Mouse (Mus musculus): ENCODE results near the gene Pttg1. TPM values are rescaled to one million over a fixed set of nuclear protein-coding genes. Genes with fewer than 3 reads are reported as not detected.

Gene Pttg1
- polyA plus RNA-seq (2012; rRNA removed) (50.9 and 66.8 TPM in 2 replicates), polyA plus RNA-seq (2014; fragmentation: Nextera tagmentation; extraction: Ambion mirVana) (80.9 and 86.5 TPM in 2 replicates)

DNA sequence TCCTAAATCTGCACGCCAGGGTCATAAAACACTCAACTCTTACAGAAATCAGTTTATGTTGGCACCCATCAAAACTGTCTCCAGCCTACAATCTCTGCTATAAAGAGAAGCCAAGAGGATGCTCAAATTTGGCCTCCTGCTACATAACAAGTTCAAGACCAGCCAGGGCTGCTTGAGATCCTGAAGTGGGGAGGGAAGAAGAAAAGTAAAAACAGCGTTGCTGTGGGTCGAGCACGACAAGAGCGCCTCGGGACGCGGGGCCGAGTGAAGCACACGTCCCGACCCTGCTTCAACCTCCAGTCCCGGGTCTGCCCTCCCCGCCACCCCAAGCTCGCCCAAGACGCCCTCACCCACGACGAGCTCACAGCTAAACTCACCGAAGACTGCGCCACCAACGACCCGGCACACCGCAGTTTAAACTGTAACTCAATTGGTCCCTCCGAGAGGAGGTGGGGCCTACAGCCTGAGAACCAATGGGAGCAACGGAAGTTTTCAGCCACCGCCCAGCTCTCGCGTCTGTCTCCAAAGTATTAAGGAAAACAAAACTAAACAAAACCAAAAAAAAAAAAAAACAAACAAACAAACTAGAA is at the start of gene Pttg1:
TSS of gene Pttg1 (minus strand) at position 428 of the 590 bp plus-strand sequence.
- 0 out of 2 replicates have a peak within 1 kb of the TSS, but pooled peaks have one; percentile 14 for H3K27ac ChIP-seq (replicated peaks; ENCODE audit: low read depth, low read length)
- peak within 1 kb of the TSS; percentile 60 for H3K4me3 ChIP-seq (replicated peaks; ENCODE audit: low read length)

DNA sequence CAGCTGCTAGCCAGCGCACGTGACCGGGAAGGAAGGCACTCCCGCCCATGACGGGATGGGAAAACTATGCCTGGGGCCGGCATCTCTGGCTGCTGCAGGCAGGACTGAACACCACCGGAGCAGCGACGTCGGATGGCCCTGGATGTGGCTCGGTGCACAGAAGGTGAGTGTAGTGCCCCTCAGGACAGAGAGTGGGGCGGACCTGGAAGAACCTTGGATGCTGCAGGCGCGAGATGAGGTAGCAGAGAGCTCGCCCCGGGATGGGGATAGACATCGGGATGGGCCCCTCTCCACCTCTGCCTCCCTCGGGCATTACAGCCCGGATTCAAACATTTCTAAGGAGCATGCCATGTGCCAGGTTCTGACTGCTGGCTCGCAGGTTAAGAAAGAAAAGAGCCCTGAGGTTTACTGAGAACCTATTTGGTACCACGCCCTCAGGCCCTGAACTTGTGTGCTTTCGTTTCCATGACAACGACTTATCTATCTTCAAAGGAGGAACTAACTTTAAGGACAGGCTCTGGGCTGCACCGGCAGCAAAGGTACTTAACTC is 48.2 kb upstream of the Pttg1 start, which contains the start of gene C1qtnf2:
TSS of gene C1qtnf2 (plus strand) at position 52 of the 550 bp plus-strand sequence.
- no peaks in the 10 kb centered on the region for H3K27me3 ChIP-seq (ENCODE audit: control insufficient read depth, insufficient read depth, low read length)
- H3K27ac ChIP-seq (replicated peaks; ENCODE audit: low read depth, low read length) = no peak within 1 kb of the TSS
- peak within 1 kb of the TSS; percentile 32 for H3K4me3 ChIP-seq (replicated peaks; ENCODE audit: low read length)
- WGBS = 3% methylated on average over 24 of the region's 24 CpGs
- no peaks in the 10 kb centered on the region for H3K36me3 ChIP-seq (ENCODE audit: control insufficient read depth, insufficient read depth, low read length)
- peak within 1 kb of the TSS; percentile 57 for H3K4me2 ChIP-seq (replicated peaks; ENCODE audit: low read depth, low read length, severe bottlenecking)
- ATAC-seq (ENCODE audit: low FRiP score, low read depth) (peak; percentile 81), DNase-seq (ENCODE audit: low spot score) (peak; percentile 36)
- peaks cover 22% of the 10 kb centered on the region for H3K4me1 ChIP-seq (ENCODE audit: control insufficient read depth, insufficient read depth, low read length)
- no peaks in the 10 kb centered on the region for H3K9me3 ChIP-seq (ENCODE audit: control insufficient read depth, low read length)
- H3K9ac ChIP-seq (ENCODE audit: low read depth, low read length, severe bottlenecking) = peak within 1 kb of the TSS; percentile 42
- TF ChIP-seq POLR2A (IDR thresholded peaks at IDR 0.05; ENCODE audit: borderline replicate concordance, extremely low read depth, insufficient read depth, insufficient read length) = no peak

More for the DNA sequence above, at the start of gene Pttg1:
- peaks cover 6% of the 10 kb centered on the region; the same call in 1 of the 2 replicates for H3K36me3 ChIP-seq (ENCODE audit: control insufficient read depth, insufficient read depth, low read length)
- no peaks in the 10 kb centered on the region for H3K9me3 ChIP-seq (ENCODE audit: control insufficient read depth, low read length)
- DNase-seq (ENCODE audit: low spot score) (peak; percentile 91), ATAC-seq (ENCODE audit: low FRiP score, low read depth) (peak; percentile 99)
- H3K4me1 ChIP-seq (ENCODE audit: control insufficient read depth, insufficient read depth, low read length) = no peaks in the 10 kb centered on the region
- H3K27me3 ChIP-seq (ENCODE audit: control insufficient read depth, insufficient read depth, low read length) = no peaks in the 10 kb centered on the region
- peak within 1 kb of the TSS; percentile 62 for H3K9ac ChIP-seq (ENCODE audit: low read depth, low read length, severe bottlenecking)
- 3% methylated on average over 20 of the region's 27 CpGs for WGBS
- TF ChIP-seq POLR2A (IDR thresholded peaks at IDR 0.05; ENCODE audit: borderline replicate concordance, extremely low read depth, insufficient read depth, insufficient read length) = peak; percentile 62; the same call in 1 of the 2 replicates
- peak within 1 kb of the TSS; percentile 50 for H3K4me2 ChIP-seq (replicated peaks; ENCODE audit: low read depth, low read length, severe bottlenecking)

DNA sequence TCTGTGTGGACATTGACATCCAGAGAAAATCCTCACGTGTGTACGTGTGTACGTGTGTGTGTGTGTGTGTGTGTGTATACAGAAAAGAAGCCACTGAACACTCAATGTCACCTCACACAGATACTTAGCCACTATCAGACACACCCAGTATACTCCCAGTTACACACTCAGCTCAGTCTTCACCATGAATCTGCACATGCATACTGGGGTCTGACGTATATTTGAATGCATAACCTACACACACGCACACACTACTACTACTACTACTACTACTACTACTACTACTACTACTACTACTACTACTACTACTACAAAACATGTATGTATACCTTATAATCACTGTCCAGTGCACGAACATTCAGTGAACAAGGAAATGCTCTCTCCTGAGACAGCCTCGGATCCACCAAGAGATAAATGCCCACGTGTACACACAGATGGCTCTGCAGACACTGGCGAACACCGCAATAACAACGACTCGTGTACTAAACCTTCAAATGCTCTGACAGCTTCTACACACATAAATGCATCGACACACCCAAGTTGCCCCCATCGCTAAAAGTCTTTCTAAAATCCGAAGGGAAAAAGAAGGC is 47.7 kb upstream of the Pttg1 start:
- no peak for ATAC-seq (ENCODE audit: low FRiP score, low read depth)
- no peak overlapping the region for H3K27ac ChIP-seq (replicated peaks; ENCODE audit: low read depth, low read length)

DNA sequence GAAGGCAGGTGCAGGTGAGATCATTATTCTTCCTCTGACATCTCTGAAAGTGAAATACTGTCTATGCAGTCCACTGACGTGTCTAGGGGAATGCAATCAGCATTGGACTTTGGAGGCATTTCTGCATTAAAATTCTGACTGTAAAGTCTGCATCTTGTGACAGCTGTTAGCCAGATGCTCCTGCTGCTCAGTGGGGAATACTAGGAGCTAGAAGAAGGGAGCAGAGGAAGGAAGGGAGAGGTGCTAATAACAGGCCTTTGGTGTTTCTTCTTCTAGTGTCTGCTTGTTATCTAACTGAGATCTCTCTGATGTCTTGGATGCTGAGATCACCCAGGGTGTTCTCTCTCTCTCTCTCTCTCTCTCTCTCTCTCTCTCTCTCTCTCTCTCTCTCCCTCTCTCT is 47.1 kb upstream of the Pttg1 start:
- 19% methylated on average over 1 of the region's 1 CpGs for WGBS

More for the DNA sequence above, 47.7 kb upstream of the Pttg1 start:
- peak overlapping the region; percentile 32 for H3K4me3 ChIP-seq (replicated peaks; ENCODE audit: low read length)
- no peaks in the 10 kb centered on the region for H3K9me3 ChIP-seq (ENCODE audit: control insufficient read depth, low read length)
- no peaks in the 10 kb centered on the region for H3K27me3 ChIP-seq (ENCODE audit: control insufficient read depth, insufficient read depth, low read length)
- WGBS = 54% methylated on average over 15 of the region's 15 CpGs
- no peaks in the 10 kb centered on the region for H3K36me3 ChIP-seq (ENCODE audit: control insufficient read depth, insufficient read depth, low read length)
- TF ChIP-seq POLR2A (IDR thresholded peaks at IDR 0.05; ENCODE audit: borderline replicate concordance, extremely low read depth, insufficient read depth, insufficient read length) = no peak
- peak overlapping the region; percentile 57 for H3K4me2 ChIP-seq (replicated peaks; ENCODE audit: low read depth, low read length, severe bottlenecking)
- H3K4me1 ChIP-seq (ENCODE audit: control insufficient read depth, insufficient read depth, low read length) = peaks cover 16% of the 10 kb centered on the region
- peak overlapping the region; percentile 42 for H3K9ac ChIP-seq (ENCODE audit: low read depth, low read length, severe bottlenecking)
- no peak for DNase-seq (ENCODE audit: low spot score)

More for the DNA sequence above, 47.1 kb upstream of the Pttg1 start:
- Histone ChIP-seq H3K36me3 (ENCODE audit: control insufficient read depth, insufficient read depth, low read length) (no peaks in the 10 kb centered on the region), H3K9ac (ENCODE audit: low read depth, low read length, severe bottlenecking) (no peak overlapping the region), H3K27me3 (ENCODE audit: control insufficient read depth, insufficient read depth, low read length) (no peaks in the 10 kb centered on the region), H3K9me3 (ENCODE audit: control insufficient read depth, low read length) (no peaks in the 10 kb centered on the region), H3K4me3 (replicated peaks; ENCODE audit: low read length) (no peak overlapping the region), H3K4me2 (replicated peaks; ENCODE audit: low read depth, low read length, severe bottlenecking) (no peak overlapping the region), H3K27ac (replicated peaks; ENCODE audit: low read depth, low read length) (no peak overlapping the region), H3K4me1 (ENCODE audit: control insufficient read depth, insufficient read depth, low read length) (peaks cover 16% of the 10 kb centered on the region)
- peak; percentile 39 for DNase-seq (ENCODE audit: low spot score)
- no peak for TF ChIP-seq POLR2A (IDR thresholded peaks at IDR 0.05; ENCODE audit: borderline replicate concordance, extremely low read depth, insufficient read depth, insufficient read length)
- ATAC-seq (ENCODE audit: low FRiP score, low read depth) = no peak

Data from limb, embryonic 14.5 days (tissue).